Mouse (Mus musculus) hindbrain, embryonic 10.5 days (tissue): ENCODE results near the gene Tmem52. TPM values are rescaled to one million over a fixed set of nuclear protein-coding genes. Genes with fewer than 3 reads are reported as not detected.
A peak's percentile ranks its signal among the peaks of the same experiment; 100 is the strongest.

Experiments
- DNase-seq: peaks from one replicate; pipeline ENCODE4 v3.0.0-alpha.2; 2017; ENCODE audit warnings: low spot score
- H3K27ac ChIP-seq: fragments of 300-500 bp; sonication (generic); 2 replicates; pipeline ENCODE4 v1.5.1; 2016; ENCODE audit warnings: mild to moderate bottlenecking, moderate library complexity
- H3K27me3 ChIP-seq: fragments of 300-500 bp; sonication (generic); 2 replicates; pipeline ENCODE4 v1.6.1; 2016; ENCODE audit warnings: mild to moderate bottlenecking; ENCODE audit not compliant: poor library complexity, insufficient read depth, severe bottlenecking
- H3K36me3 ChIP-seq: fragments of 300-500 bp; sonication (generic); 2 replicates; pipeline ENCODE4 v1.6.1; 2016; ENCODE audit warnings: mild to moderate bottlenecking, moderate library complexity
- H3K4me1 ChIP-seq: fragments of 300-500 bp; sonication (generic); replicated peaks from 2 replicates; pipeline ENCODE4 v1.6.1; 2016; ENCODE audit warnings: mild to moderate bottlenecking
- H3K4me3 ChIP-seq: fragments of 300-500 bp; sonication (generic); 2 replicates; pipeline ENCODE4 v1.5.1; 2016; ENCODE audit warnings: mild to moderate bottlenecking, moderate library complexity
- H3K9me3 ChIP-seq: fragments of 300-500 bp; sonication (generic); 2 replicates; pipeline ENCODE4 v1.6.1; 2016; ENCODE audit warnings: mild to moderate bottlenecking, moderate library complexity
- WGBS: fragments of 180-500 bp; shearing (Covaris S2); methylation state at CpG from one replicate; pipeline ENCODE4 v1.1.7; 2016; 5-methylcytosine and 5-hydroxymethylcytosine counted together
- polyA plus RNA-seq: library from polyadenylated mRNA; unstranded; fragments of >200 nt; fragmentation: Nextera tagmentation; extraction: Ambion mirVana; gene quantifications from 2 replicates; pipeline ENCODE4 v1.2.1, GENCODE M21; 2016

The Tmem52 gene
- polyA plus RNA-seq, 1 experiment from 2014 or later: 0.22 TPM

DNA sequence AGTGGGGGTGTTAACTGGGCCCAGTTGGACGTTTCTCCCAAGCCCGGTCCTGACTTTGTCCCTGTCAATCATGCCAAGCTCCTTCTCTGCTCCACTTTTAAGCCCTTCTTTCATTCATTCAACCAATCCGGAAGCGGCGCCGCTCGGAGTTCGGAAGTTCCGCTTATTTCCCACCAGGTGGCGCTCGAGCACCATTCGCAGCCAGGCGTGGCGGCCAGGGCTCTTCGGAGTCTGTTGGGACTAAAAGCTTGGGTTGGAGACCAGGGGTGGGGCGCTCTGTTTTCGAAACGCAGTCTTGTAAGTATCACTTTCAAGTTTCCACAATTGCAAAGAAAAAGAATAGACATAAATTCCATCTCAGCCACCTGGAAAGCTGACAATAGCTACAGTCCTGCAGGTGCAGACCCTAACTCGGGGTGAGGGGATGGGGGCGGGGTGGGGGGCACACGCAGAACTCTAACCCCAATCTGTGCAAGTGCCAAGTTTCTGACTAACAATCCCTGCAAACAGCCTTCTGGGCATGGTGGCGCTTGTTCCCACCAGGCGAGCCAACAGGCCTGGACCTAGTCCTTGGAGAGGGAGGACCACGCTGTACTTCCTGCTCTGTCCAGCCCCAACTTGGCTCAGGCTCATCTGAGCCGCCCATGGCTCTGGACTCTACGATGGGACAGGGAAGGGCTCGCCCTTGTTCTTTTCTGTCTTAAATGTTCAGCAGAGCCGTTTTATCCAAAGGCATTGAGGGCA is 12.6 kb downstream of the Tmem52 start:
- Histone ChIP-seq H3K9me3 (no peaks in the 10 kb centered on the region), H3K36me3 (no peaks in the 10 kb centered on the region), H3K4me3 (no peak overlapping the region), H3K27ac (peak overlapping the region; percentile 40; the same call in 1 of the 2 replicates), H3K4me1 (peaks cover 18% of the 10 kb centered on the region), H3K27me3 (no peaks in the 10 kb centered on the region)
- WGBS: 26% methylated on average over 28 of the region's 28 CpGs
- DNase-seq: peak; percentile 84

- Histone ChIP-seq H3K4me3 (no peak overlapping the region), H3K36me3 (no peaks in the 10 kb centered on the region), H3K9me3 (no peaks in the 10 kb centered on the region), H3K27ac (no peak overlapping the region), H3K27me3 (no peaks in the 10 kb centered on the region), H3K4me1 (peaks cover 18% of the 10 kb centered on the region)
- WGBS: 90% methylated on average over 6 of the region's 6 CpGs
- DNase-seq: no peak
These were observed 13.2 kb downstream of the Tmem52 start for GRCm38 (mm10) chr4:155482125-155482480.

DNA sequence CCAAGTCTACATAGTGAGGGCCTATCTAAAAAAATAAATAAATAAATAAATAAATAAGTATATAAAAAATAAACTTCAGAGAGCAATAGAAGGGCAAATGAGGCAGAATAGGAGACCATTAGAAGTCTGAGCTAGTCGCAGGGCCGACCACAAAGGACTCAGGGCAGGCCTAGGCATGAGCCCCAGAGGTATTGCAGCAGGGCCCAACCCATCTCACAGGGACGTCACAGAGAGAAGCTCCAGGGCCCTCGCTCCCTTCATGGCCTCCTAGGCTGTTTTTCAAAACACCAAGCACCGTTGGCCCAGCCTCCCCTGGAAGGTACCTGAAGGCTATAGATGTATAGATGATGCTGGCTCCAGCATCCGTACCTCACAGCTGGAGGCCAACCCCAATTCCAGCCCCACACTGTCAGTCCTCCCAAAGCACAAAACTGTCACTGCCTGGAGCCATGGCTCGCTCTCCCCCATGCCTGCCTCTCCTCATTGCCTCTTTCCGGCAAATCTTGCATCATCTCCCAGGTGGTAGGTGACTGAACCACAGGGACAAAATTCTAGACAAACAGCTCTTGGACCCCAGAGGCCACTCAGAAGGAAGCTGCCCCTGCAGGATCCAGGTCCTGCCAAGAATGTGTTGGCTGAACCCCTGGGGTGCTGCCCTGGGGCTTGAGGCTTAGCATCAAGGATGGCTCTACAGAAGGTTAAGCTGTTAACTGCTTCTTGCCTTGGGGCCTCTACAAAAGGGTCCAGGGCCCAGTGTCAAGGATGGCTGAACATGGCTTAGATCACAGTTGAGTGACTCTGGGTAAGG is 14.0 kb downstream of the Tmem52 start:
- H3K4me3 ChIP-seq: no peak overlapping the region
- H3K27me3 ChIP-seq: no peaks in the 10 kb centered on the region
- WGBS: 67% methylated on average over 8 of the region's 8 CpGs
- H3K36me3 ChIP-seq: no peaks in the 10 kb centered on the region
- peaks cover 23% of the 10 kb centered on the region for H3K4me1 ChIP-seq
- no peak overlapping the region for H3K27ac ChIP-seq
- no peak for DNase-seq
- H3K9me3 ChIP-seq: no peaks in the 10 kb centered on the region

GRCm38 (mm10) chr4:155485521-155485920 is 16.6 kb downstream of the Tmem52 start:
- H3K9me3 ChIP-seq: no peaks in the 10 kb centered on the region
- H3K36me3 ChIP-seq: no peaks in the 10 kb centered on the region
- DNase-seq: no peak
- H3K27ac ChIP-seq: no peak overlapping the region
- H3K4me3 ChIP-seq: no peak overlapping the region
- H3K27me3 ChIP-seq: no peaks in the 10 kb centered on the region
- H3K4me1 ChIP-seq: peaks cover 46% of the 10 kb centered on the region
- WGBS: 85% methylated on average over 3 of the region's 3 CpGs

DNA sequence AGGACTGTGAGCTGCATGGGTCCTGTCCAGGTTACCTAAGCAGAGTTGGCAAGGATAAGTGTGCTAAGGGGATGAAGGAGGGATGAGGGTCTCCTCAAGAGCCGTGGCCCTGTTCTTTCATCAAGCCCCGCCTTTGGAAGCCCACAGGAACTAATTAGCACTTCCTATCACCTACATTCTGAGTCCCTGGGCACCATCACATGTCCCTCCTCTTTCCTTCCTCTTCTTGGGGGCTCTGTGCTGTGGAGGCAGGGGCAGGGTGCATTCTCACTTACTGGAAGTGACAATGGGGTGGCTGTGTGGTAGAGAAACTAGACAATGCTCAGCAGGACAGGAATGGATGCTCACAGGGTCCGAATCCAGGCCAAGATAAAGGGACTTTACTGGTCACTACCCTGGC is 18.8 kb downstream of the Tmem52 start:
- Histone ChIP-seq H3K9me3 (no peaks in the 10 kb centered on the region), H3K27me3 (no peaks in the 10 kb centered on the region), H3K4me3 (no peak overlapping the region), H3K36me3 (no peaks in the 10 kb centered on the region), H3K4me1 (peaks cover 48% of the 10 kb centered on the region), H3K27ac (no peak overlapping the region)
- DNase-seq: no peak
- WGBS: 49% methylated on average over 3 of the region's 3 CpGs

DNA sequence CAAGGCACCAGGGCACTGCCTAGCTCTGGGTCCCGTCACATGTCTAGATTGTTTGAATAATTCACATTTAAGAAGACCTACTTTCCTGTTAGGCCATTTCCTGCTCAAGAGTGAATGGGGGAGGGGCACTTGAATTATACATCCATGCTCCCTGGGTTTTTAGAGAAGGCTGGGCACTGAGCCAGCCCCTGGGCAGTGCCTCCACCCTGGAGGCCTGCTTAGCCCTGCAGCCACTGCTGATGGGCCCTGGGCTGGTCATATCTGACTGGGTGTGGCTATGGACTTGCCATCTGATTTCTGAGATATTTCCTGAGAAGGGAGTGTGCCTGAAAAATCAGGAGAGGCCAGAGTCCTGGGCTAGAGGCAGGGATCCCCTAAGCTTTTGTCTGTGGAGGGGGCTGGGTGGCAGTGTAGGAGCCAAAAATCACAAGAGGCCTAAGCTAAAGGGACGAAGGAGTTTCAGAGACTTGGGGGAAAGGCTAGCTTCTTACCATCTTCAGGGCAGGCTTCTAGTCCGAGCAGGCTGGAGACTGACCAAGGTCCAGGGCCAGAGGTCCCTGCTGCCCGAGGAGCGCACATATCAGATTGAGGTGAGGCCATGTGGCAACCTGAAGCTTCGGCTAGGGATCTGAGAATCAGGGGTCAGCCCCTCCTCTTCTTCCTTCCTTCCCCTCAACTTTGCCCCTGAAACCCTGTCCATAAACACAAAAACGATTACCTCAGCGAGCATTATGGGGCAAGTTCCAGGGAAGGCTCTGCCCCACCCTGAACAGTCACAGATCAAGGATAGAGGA is 19.5 kb downstream of the Tmem52 start:
- 84% methylated on average over 8 of the region's 8 CpGs for whole genome bisulfite sequencing
- H3K36me3 ChIP-seq: no peaks in the 10 kb centered on the region
- no peaks in the 10 kb centered on the region for H3K27me3 ChIP-seq
- H3K4me1 ChIP-seq: peaks cover 49% of the 10 kb centered on the region
- H3K27ac ChIP-seq: peak overlapping the region; percentile 57
- DNase-seq: no peak
- H3K4me3 ChIP-seq: no peak overlapping the region
- H3K9me3 ChIP-seq: no peaks in the 10 kb centered on the region

GRCm38 (mm10) chr4:155489101-155489970 is 20.4 kb downstream of the Tmem52 start:
- H3K27ac ChIP-seq: no peak overlapping the region
- H3K36me3 ChIP-seq: no peaks in the 10 kb centered on the region
- WGBS: 82% methylated on average over 9 of the region's 9 CpGs
- no peaks in the 10 kb centered on the region for H3K27me3 ChIP-seq
- DNase-seq: no peak
- H3K4me3 ChIP-seq: no peak overlapping the region
- H3K9me3 ChIP-seq: no peaks in the 10 kb centered on the region
- peaks cover 56% of the 10 kb centered on the region for H3K4me1 ChIP-seq

DNA sequence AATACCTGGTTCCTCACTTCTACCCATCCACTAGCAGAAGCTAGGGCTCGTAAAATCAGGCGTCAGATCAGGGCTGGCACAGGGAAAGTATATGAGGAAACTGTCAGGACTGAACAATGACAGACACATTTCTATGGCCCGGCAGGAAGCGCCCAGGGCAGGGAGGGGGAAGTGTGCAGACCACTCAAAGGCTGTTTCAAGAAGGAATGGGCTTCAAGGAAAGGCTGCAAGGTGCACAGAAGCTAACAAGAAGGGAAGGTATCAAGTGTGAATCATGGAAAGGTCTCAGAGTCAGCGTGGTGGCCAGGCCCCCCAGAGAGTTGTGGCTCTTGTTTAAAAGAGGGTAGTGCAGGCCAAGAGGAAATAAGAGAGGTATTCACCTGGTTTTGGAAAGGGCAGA is 21.5 kb downstream of the Tmem52 start:
- Histone ChIP-seq H3K27me3 (no peaks in the 10 kb centered on the region), H3K4me3 (peak overlapping the region; percentile 99), H3K4me1 (peaks cover 59% of the 10 kb centered on the region), H3K36me3 (no peaks in the 10 kb centered on the region; the same call in 1 of the 2 replicates), H3K9me3 (no peaks in the 10 kb centered on the region), H3K27ac (peak overlapping the region; percentile 100)
- no peak for DNase-seq
- WGBS: 35% methylated on average over 5 of the region's 5 CpGs

DNA sequence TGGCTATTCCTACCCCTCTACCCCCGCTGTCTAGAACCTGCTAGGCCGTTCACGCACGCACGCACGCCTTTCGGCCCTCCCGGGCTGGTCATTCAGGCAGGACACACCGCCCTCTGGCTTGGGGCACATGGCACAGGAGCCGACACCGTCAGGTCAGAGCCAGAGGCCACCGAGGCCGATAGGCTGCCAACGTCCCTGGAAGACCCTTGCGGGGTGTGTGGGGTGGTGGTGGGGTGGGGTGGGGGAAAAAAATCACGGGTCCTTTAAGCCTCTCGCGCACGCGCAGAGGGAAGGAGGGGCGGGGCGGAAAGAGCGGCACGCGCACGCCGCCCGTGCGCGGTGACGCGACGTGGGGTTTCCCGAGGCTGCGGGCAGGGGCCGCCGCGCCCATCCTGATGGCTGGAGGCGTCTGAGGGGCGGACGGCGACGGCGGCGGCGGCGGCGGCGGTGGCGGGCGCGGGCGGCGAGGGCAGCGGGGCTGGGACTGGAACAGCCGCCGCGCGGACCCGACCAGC is 22.1 kb downstream of the Tmem52 start, which contains the start of gene Gnb1:
TSS of gene Gnb1 (plus strand) at position 372 of the 515 bp plus-strand sequence.
- H3K27me3 ChIP-seq: no peaks in the 10 kb centered on the region
- peak within 1 kb of the TSS; percentile 99 for H3K4me3 ChIP-seq
- H3K27ac ChIP-seq: peak within 1 kb of the TSS; percentile 100
- under 1% methylated on average over 60 of the region's 60 CpGs for WGBS
- DNase-seq: peak; percentile 91
- H3K36me3 ChIP-seq: peaks cover under 1% of the 10 kb centered on the region; the same call in 1 of the 2 replicates
- H3K4me1 ChIP-seq: peaks cover 59% of the 10 kb centered on the region
- no peaks in the 10 kb centered on the region for H3K9me3 ChIP-seq

GRCm38 (mm10) chr4:155491529-155492130 is 22.7 kb downstream of the Tmem52 start:
- H3K4me3 ChIP-seq: peak overlapping the region; percentile 99
- H3K36me3 ChIP-seq: peaks cover 6% of the 10 kb centered on the region; the same call in 1 of the 2 replicates
- no peaks in the 10 kb centered on the region for H3K27me3 ChIP-seq
- peak; percentile 65 for DNase-seq
- H3K27ac ChIP-seq: peak overlapping the region; percentile 100
- peaks cover 59% of the 10 kb centered on the region for H3K4me1 ChIP-seq
- under 1% methylated on average over 54 of the region's 54 CpGs for WGBS
- no peaks in the 10 kb centered on the region for H3K9me3 ChIP-seq

DNA sequence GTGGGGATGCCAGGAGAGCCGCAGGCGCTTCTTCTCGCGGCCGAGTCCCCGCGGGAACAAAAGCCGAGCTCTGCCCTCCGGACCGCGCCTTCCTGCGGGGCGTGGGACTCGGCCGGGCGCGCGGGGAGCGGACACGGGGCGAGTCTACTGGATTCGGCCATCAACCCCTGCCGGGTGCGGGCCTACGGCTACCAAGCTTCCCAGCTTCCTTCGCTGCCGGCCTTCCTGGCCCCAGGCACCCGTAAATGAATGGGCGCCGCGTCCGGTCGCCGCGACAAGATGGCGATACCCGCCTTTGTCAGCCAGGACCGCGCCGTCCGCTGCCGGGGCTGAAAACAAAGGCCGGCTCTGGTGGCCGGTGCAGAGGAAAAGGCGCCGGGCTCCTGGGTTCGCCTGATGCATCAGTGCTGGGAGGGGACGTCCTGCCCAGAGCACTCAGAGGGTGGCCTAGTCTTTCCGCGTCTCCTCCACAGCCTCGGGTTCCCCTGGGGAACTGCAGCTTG is 23.3 kb downstream of the Tmem52 start:
- H3K4me3 ChIP-seq: peak overlapping the region; percentile 99

More for the DNA sequence above, 23.3 kb downstream of the Tmem52 start:
- under 1% methylated on average over 51 of the region's 51 CpGs for WGBS
- peaks cover 11% of the 10 kb centered on the region; the same call in 1 of the 2 replicates for H3K36me3 ChIP-seq
- peak overlapping the region; percentile 100 for H3K27ac ChIP-seq
- peaks cover 59% of the 10 kb centered on the region for H3K4me1 ChIP-seq
- no peaks in the 10 kb centered on the region for H3K9me3 ChIP-seq
- H3K27me3 ChIP-seq: no peaks in the 10 kb centered on the region
- DNase-seq: peak; percentile 76
